Mouse (Mus musculus) forebrain, embryonic 13.5 days (tissue): ENCODE data around the gene Btbd7. TPM values are rescaled to one million over a fixed set of nuclear protein-coding genes. Genes with fewer than 3 reads are reported as not detected.

ENCODE experiments used
- ATAC-seq: fragments of 200-750 bp; cut with Nextera tagmentation; 2 replicates; pipeline ENCODE4 v1.8.0; 2017
- H3K27ac ChIP-seq: fragments of 300-500 bp; sonication (generic); 2 replicates; pipeline ENCODE4 v1.5.1; 2015; ENCODE audit warnings: inconsistent platforms, mild to moderate bottlenecking, moderate library complexity
- H3K27me3 ChIP-seq: fragments of 300-500 bp; sonication (generic); 2 replicates; pipeline ENCODE4 v1.6.1; 2015; ENCODE audit warnings: mild to moderate bottlenecking, inconsistent platforms
- H3K36me3 ChIP-seq: fragments of 300-500 bp; sonication (generic); 2 replicates; pipeline ENCODE4 v1.6.1; 2015; ENCODE audit warnings: mild to moderate bottlenecking, inconsistent platforms; ENCODE audit not compliant: poor library complexity, severe bottlenecking
- H3K4me1 ChIP-seq: fragments of 300-500 bp; sonication (generic); 2 replicates; pipeline ENCODE4 v1.6.1; 2015; ENCODE audit warnings: inconsistent platforms
- H3K4me2 ChIP-seq: fragments of 300-500 bp; sonication (generic); 2 replicates; pipeline ENCODE4 v1.6.1; 2015; ENCODE audit warnings: inconsistent platforms, mild to moderate bottlenecking, moderate library complexity
- H3K4me3 ChIP-seq: fragments of 300-500 bp; sonication (generic); 2 replicates; pipeline ENCODE4 v1.5.1; 2015; ENCODE audit warnings: mild to moderate bottlenecking, inconsistent platforms
- H3K9ac ChIP-seq: fragments of 300-500 bp; sonication (generic); 2 replicates; pipeline ENCODE4 v1.6.1; 2015; ENCODE audit warnings: mild to moderate bottlenecking, inconsistent platforms
- H3K9me3 ChIP-seq: fragments of 300-500 bp; sonication (generic); replicated peaks from 2 replicates; pipeline ENCODE4 v1.6.1; 2016; ENCODE audit warnings: inconsistent platforms
- WGBS: fragments of 180-500 bp; shearing (Covaris S2); methylation state at CpG from one replicate; pipeline ENCODE4 v1.1.7; 2015; 5-methylcytosine and 5-hydroxymethylcytosine counted together
- polyA plus RNA-seq: library from polyadenylated mRNA; unstranded; fragments of >200 nt; fragmentation: Nextera tagmentation; extraction: Ambion mirVana; gene quantifications from 2 replicates; pipeline ENCODE4 v1.2.1, GENCODE M21; 2015

Btbd7 gene
- 20.7 and 20.8 TPM in 2 replicates for polyA plus RNA-seq

DNA sequence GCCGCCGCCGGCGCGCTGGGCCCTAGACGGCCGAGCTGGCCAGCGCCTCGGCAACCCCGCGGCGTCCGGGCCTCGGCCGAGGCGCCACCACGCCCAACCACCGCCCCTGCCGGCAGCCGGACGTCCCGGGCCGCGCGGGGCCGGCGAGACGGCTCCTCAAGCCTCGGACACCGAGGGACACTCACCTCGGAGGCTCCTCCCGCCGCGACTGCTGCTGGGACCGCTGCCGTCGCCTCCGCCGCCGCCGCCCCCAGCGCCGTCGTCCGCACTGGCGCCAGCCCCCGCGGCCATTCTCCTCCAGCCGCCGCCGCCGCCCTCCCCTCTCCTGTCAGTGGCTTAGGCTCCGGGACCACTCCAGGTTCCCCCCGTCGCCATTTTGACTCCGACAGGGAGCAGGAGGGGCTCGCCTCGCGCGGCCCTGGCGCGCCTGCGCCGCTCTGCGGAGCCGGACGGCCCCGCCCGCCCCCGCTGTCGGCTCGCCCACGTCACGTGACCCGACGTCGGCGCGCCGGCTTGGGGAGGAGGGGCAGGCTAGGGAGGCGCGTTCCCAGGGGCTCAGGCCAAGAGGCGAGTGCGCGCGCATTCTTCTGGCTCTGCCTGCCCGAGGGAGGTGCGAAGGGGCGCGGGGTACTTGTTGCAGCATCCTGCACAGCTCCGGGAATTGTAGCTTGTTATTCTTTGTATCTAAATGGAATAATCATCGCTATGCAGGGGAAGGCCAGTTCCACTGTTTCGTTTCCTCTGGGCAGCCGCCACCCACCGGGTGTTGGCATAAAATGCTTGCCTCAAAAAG lies at the start of gene Btbd7:
Btbd7 (minus strand) TSS at position 441 of the 793 bp plus-strand sequence.
- peak; percentile 97 for ATAC-seq
- H3K4me2 ChIP-seq, result peak within 1 kb of the TSS; percentile 82
- H3K4me1 ChIP-seq, result peaks cover 30% of the 10 kb centered on the region
- H3K27me3 ChIP-seq, result no peaks in the 10 kb centered on the region
- H3K9me3 ChIP-seq, result no peaks in the 10 kb centered on the region
- H3K36me3 ChIP-seq, result no peaks in the 10 kb centered on the region
- peak within 1 kb of the TSS; percentile 93 for H3K4me3 ChIP-seq
- peak within 1 kb of the TSS; percentile 94 for H3K9ac ChIP-seq
- H3K27ac ChIP-seq, result peak within 1 kb of the TSS; percentile 95
- under 1% methylated on average over 60 of the region's 95 CpGs for WGBS

DNA sequence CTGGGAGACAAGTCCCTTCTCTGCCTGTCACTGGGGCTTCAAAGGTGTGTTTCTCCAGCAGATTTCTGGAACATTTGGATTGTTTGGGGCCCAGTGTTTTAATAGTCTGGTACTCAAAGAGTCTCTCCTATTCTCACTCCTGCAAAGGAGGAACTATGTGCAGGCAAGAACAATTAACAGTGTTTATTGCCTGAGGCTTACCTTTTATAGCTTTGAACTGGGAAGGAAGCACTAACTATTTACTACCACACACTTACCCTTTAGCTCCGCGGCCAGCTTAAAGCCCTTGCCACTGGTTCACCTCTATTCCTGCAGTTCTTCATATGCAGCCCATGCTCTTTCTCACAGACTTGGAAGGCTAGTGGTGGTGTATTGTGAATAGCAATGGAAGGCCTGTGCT lies 37.8 kb upstream of the Btbd7 start:
- no peak overlapping the region for H3K27ac ChIP-seq
- WGBS, result 91% methylated on average over 2 of the region's 2 CpGs
- no peak overlapping the region for H3K4me2 ChIP-seq
- no peak for ATAC-seq
- H3K27me3 ChIP-seq, result no peaks in the 10 kb centered on the region
- H3K36me3 ChIP-seq, result no peaks in the 10 kb centered on the region
- H3K4me3 ChIP-seq, result no peak overlapping the region
- H3K9me3 ChIP-seq, result no peaks in the 10 kb centered on the region
- H3K4me1 ChIP-seq, result no peaks in the 10 kb centered on the region
- H3K9ac ChIP-seq, result no peak overlapping the region

DNA sequence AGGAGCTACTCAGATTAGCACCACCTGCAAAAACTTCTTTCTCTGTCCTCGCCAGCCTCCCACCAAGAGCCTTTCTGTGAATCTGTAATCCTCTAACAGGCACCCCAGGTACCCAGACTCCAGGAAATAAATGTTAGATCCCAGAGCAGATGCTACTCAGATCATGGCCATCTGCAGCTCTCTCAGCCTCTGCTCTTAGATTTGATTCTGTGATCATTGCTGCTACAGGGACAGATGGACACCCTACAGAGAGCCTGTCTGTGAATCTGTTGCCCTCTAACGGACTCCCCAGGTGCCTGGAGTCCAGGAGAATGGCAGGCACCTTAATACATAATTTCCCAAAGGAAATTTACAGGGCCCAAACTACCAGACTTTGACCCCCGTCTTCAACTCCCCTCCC lies 29.9 kb upstream of the Btbd7 start:
- H3K27me3 ChIP-seq, result no peaks in the 10 kb centered on the region
- H3K27ac ChIP-seq, result no peak overlapping the region
- no peaks in the 10 kb centered on the region for H3K9me3 ChIP-seq
- no peak overlapping the region for H3K9ac ChIP-seq
- no peak for ATAC-seq
- H3K36me3 ChIP-seq, result no peaks in the 10 kb centered on the region
- H3K4me1 ChIP-seq, result no peaks in the 10 kb centered on the region
- 42% methylated on average over 3 of the region's 3 CpGs for WGBS
- no peak overlapping the region for H3K4me2 ChIP-seq
- no peak overlapping the region for H3K4me3 ChIP-seq

DNA sequence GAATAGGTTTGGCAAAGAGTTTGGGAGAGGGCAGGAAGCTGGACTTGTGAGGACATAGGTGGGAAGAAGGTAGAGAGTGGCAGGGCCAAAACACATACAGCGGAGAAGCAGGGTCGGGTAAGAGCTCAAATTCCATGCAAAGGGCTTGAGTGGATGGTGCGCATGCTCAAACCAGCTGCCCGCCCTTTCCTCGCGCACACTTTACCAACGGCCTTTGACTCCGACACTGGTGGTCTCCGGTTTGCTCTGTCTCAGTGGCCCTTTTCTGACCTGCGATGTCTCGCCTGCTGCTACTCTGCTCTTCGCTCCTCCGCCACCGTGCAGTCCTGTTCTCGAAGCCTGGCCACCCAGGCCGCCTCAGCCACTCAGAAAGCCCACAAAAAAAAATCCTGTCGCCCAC lies 20.8 kb upstream of the Btbd7 start, which contains the start of gene Cox8c:
Cox8c (plus strand) TSS at position 226 of the 400 bp plus-strand sequence.
- Histone ChIP-seq H3K4me1 (no peaks in the 10 kb centered on the region), H3K4me3 (no peak within 1 kb of the TSS), H3K27ac (no peak within 1 kb of the TSS), H3K27me3 (no peaks in the 10 kb centered on the region), H3K36me3 (no peaks in the 10 kb centered on the region), H3K9me3 (no peaks in the 10 kb centered on the region), H3K9ac (no peak within 1 kb of the TSS), H3K4me2 (no peak within 1 kb of the TSS)
- no peak for ATAC-seq
- WGBS, result 95% methylated on average over 17 of the region's 17 CpGs

DNA sequence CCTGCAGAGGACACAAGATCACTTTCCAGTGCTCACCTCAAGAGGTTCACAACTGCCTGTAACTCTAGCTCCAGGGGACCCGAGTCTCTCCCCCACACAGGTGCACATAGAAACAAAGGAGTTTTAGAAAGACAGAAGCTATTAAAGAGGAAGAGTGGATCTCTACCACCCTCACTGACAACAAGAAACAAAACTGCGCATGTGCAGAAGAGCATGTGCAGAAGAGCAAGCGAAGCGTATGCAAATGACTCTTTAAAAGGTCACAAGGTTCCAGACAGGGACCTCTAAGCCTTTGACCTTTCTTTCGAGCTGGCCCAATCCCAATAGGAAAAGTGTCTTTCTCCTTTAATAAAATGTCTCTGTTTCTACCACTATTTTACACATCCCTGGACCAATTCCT lies 10.3 kb upstream of the Btbd7 start:
- Histone ChIP-seq H3K27ac (no peak overlapping the region), H3K4me3 (no peak overlapping the region), H3K27me3 (no peaks in the 10 kb centered on the region), H3K9ac (no peak overlapping the region), H3K4me1 (0 out of 2 replicates have a peak, but pooled peaks cover 8% of the 10 kb centered on the region), H3K9me3 (no peaks in the 10 kb centered on the region), H3K4me2 (no peak overlapping the region), H3K36me3 (no peaks in the 10 kb centered on the region)
- ATAC-seq, result no peak
- 36% methylated on average over 5 of the region's 5 CpGs for WGBS

DNA sequence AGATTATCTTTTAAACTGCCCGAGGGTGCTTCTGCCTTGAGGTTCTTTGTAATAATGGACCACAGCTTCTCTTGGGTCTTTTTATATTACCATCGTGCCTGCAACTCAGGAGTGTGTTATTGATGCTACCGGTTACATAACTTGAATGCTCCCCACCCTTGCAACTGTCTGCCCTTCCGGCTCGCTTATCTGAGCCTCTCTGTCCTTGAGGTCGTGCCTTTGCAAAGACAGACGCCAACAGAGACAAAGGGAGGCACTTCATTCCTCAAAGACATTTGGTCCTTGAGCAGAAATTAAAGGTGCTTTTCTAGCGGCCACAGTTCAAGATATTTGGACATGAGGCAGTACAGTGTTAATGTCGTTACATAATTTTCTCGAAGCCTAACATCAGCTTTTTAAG lies 9.1 kb upstream of the Btbd7 start:
- H3K27me3 ChIP-seq, result no peaks in the 10 kb centered on the region
- no peak overlapping the region for H3K4me3 ChIP-seq
- H3K9me3 ChIP-seq, result no peaks in the 10 kb centered on the region
- ATAC-seq, result no peak
- H3K9ac ChIP-seq, result no peak overlapping the region
- no peaks in the 10 kb centered on the region for H3K36me3 ChIP-seq
- WGBS, result 30% methylated on average over 10 of the region's 10 CpGs
- H3K4me2 ChIP-seq, result no peak overlapping the region
- no peak overlapping the region for H3K27ac ChIP-seq
- 0 out of 2 replicates have a peak, but pooled peaks cover 8% of the 10 kb centered on the region for H3K4me1 ChIP-seq

DNA sequence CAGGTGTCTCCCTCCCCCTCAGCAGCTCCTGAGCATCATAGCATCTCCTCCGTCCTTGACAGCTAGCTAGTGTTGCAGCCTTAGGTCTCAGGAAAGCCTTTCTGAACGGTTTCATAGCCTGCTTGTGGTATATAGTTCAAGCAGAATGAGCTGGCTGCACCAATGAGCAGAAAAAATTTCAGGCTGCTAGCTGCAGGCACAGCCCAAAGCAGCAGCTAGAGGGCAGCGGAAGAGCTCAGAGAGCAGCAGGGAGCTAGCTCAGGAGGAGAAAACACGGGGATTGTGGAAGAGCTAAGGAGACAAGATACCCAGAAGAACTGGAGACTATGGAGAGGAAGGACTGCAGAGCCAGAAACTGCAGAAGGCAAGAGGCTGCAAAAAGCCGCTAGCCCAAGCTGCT lies 7.5 kb upstream of the Btbd7 start:
- Histone ChIP-seq H3K9ac (no peak overlapping the region), H3K4me2 (no peak overlapping the region), H3K4me3 (no peak overlapping the region), H3K9me3 (no peaks in the 10 kb centered on the region), H3K27me3 (no peaks in the 10 kb centered on the region), H3K4me1 (0 out of 2 replicates have a peak, but pooled peaks cover 8% of the 10 kb centered on the region), H3K36me3 (no peaks in the 10 kb centered on the region), H3K27ac (no peak overlapping the region)
- ATAC-seq, result 0 out of 2 replicates have a peak, but pooled peaks have one; percentile 58
- WGBS, result 17% methylated on average over 5 of the region's 5 CpGs

DNA sequence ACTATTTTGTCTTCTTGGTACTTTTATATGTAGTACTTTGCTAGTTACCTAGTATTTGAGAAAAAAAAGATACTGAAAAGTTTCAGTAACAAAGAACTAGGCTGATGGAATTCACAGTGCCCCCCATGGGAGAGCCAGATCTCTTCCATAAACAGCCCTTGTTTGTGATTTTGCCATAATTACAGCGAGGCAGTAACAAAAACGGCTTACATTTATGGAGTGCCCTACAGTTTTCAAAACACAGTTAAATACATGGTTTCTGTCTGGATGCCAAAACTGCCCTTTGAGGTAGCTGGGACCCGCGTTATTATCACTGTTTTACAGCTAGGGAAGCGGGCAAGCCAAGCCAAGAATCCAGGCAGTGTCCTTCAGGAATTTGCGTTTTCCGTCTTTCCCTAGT lies 630 bp upstream of the Btbd7 start:
- Histone ChIP-seq H3K9ac (peak overlapping the region; percentile 63), H3K27ac (peak overlapping the region; percentile 79), H3K27me3 (no peaks in the 10 kb centered on the region), H3K4me2 (peak overlapping the region; percentile 82), H3K9me3 (no peaks in the 10 kb centered on the region), H3K4me3 (peak overlapping the region; percentile 93), H3K4me1 (peaks cover 30% of the 10 kb centered on the region), H3K36me3 (no peaks in the 10 kb centered on the region)
- 27% methylated on average over 7 of the region's 7 CpGs for WGBS
- 0 out of 2 replicates have a peak, but pooled peaks have one; percentile 2 for ATAC-seq

DNA sequence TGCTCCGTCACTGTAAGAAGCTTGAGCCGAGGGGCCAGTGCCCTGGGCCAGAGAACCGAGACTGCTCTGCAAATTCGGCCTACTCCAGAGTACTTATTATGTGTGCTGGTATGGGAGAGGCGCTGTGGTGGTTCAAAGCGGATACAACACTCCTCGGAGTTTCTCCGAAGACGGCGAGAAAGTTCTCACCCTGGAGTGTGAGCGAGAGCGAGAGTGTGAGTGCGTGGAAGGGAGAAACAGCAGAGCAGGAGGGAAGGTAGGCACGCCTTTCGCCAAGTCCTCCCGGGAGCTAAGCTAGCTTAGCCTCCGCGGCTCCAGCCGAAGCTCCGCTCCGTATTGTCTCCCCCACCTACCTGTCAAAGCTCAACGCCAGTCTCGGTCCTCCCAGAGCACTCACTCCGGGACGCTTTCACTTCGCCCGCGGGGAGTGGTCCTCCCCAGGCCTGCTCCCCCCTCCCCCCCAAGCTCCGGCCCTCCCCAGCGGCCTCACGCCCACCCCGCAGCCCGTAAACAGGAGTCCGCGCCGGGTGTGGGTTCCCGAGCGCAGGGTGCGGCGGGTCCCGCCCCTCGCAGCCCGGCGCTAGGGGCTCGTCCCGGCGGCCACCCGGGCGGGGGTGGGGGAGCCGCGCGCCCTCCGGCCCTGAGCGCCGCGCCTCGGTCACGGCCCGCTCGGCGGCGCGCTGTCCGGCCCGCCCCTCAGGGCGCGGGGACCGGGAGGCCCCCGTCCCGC lies 805 bp downstream of the Btbd7 start:
- Histone ChIP-seq H3K4me3 (peak overlapping the region; percentile 93), H3K27ac (peak overlapping the region; percentile 95), H3K4me2 (peak overlapping the region; percentile 82), H3K9me3 (no peaks in the 10 kb centered on the region), H3K9ac (peak overlapping the region; percentile 94), H3K27me3 (no peaks in the 10 kb centered on the region), H3K4me1 (peaks cover 30% of the 10 kb centered on the region), H3K36me3 (no peaks in the 10 kb centered on the region)
- ATAC-seq, result peak; percentile 78
- WGBS, result under 1% methylated on average over 57 of the region's 70 CpGs

DNA sequence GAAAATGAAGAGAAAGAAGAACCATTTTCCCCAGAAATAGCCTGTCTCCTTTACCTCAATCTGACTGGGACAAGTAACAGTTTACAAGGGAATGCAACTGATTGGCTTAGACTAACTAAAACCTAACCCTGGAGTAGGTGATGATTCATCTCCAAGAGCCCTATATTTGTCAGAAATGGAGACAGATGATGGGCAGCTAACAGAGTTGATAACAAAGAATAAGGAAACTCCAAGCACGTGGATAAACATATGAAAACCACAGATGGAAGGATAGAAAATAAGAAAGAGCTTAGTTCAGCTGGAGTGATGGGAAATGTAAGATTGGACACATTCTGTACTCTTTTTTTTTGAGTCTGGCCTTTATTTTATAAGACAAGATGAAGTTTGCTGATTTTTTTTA lies 7.7 kb downstream of the Btbd7 start:
- Histone ChIP-seq H3K27me3 (no peaks in the 10 kb centered on the region), H3K27ac (no peak overlapping the region), H3K4me1 (peaks cover 9% of the 10 kb centered on the region), H3K9ac (no peak overlapping the region), H3K4me2 (no peak overlapping the region), H3K4me3 (no peak overlapping the region), H3K9me3 (no peaks in the 10 kb centered on the region), H3K36me3 (peaks cover 3% of the 10 kb centered on the region; the same call in 1 of the 2 replicates)
- 85% methylated on average over 1 of the region's 1 CpGs for WGBS
- no peak for ATAC-seq

DNA sequence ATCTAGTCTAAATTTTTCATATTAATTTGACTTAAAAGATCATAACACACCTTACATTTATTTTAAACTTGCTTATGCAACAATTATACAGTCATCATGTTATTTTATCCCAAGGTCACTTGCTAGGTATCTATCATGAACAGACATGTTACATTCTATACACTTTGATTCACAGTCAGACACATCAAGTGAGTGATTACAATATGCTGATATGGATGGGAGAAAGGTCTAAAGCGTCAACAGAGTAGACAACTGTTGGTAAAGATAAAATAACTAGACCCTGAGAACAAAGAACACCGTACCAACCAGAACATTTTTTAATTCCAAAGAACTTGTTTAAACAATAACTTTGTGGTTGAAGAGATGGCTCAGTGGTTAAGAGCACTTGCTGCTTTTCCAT lies 8.5 kb downstream of the Btbd7 start:
- 97% methylated on average over 2 of the region's 2 CpGs for WGBS
- Histone ChIP-seq H3K9ac (no peak overlapping the region), H3K4me1 (0 out of 2 replicates have a peak, but pooled peaks cover 5% of the 10 kb centered on the region), H3K9me3 (no peaks in the 10 kb centered on the region), H3K27me3 (no peaks in the 10 kb centered on the region), H3K36me3 (peaks cover 3% of the 10 kb centered on the region; the same call in 1 of the 2 replicates), H3K4me3 (no peak overlapping the region), H3K27ac (no peak overlapping the region), H3K4me2 (no peak overlapping the region)
- ATAC-seq, result no peak

DNA sequence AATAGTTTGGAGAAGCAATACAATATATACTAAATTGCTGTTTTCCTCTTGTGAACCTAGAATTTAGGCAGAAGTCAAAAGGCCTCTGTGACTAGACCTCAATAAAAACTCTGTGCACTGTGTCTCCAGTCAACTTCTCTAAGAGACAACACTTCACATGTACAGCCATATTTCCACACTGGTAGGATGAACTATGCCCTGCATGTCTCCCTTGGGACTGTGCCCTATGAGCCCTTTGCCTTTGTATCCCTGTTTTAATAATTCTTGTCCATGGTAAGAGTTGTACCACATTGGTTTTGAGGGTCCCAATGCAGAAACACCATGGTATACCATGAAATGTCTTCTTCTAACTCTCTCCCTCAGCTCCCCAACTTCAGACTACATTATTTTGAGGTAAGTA lies 17.5 kb downstream of the Btbd7 start:
- H3K9me3 ChIP-seq, result no peaks in the 10 kb centered on the region
- no peak overlapping the region for H3K4me3 ChIP-seq
- H3K4me2 ChIP-seq, result no peak overlapping the region
- no peaks in the 10 kb centered on the region for H3K4me1 ChIP-seq
- no peak overlapping the region for H3K27ac ChIP-seq
- no peak for ATAC-seq
- H3K9ac ChIP-seq, result no peak overlapping the region
- no peaks in the 10 kb centered on the region for H3K27me3 ChIP-seq
- H3K36me3 ChIP-seq, result 0 out of 2 replicates have a peak, but pooled peaks cover under 1% of the 10 kb centered on the region
